Mouse (Mus musculus) cerebellum, adult 18-20 months (tissue): ENCODE data around the gene Uspl1.
A peak's percentile ranks its signal among the peaks of the same experiment; 100 is the strongest.

ENCODE experiments used
- DNase-seq, 2 experiments: peaks; one replicate each; pipeline ENCODE4 v3.0.0; 2021

Uspl1 gene

GRCm38 (mm10) chr5:149215540-149215939, 31.4 kb downstream of the Uspl1 start:
- DNase-seq: no peak

DNA sequence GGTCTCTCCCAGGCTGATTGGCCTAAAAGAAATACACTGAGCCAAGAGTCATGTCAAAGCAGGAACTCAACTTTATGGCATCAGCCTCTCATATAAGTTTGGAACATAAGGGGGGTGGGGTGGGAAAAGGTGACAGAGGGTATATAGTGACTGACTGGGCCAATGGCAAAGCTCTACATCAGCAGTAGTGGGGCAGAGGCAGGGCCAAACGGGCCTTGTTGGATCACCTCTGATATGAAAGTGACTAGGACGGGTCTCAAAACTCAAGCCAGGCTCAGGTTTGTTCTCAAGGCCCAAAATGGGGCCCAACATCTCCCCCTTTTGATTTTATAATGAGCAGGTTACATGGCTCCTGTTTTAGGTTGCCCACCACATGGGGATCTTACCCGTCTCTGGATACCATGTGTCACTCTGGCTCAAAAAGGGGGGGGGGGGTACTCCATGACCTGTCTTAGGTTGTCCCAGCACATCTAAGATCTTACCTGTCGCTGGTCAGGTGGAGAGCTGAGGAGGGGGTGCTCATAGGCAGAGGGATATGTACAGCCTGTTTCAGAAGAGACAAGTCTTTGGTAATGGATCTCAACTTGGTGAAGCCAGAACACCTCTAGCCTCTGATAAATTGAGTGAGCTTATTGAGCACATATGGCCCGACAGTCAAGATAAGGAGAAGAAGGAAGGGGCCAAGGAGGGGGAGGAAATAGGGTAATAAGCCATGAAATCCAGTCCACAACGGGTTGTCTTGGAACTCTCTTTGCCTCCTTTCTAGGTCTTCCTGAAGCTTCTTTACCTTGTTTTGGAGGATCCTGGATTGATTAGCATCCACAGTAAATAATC, 33.6 kb downstream of the Uspl1 start:
- no peak for DNase-seq

DNA sequence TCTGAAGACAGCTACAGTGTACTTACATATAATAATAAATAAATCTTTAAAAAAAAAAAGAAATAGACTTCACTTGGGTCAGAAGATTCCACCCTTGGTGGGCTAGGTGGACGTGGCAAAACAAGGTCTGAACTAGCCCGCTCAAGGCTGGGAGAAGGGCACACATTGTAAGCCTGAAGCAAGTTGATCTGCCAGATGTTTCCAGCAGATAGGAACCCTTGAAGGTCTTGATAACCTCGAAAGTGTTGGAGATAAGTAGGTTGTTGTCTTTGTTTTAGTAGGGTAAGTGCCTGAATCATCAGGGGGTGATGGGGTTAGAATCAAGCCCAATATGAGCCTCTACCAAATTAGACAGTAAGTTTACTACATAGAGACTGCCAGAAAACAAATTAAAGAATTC, 35.3 kb downstream of the Uspl1 start:
- DNase-seq: no peak

GRCm38 (mm10) chr5:149221355-149221754, 37.2 kb downstream of the Uspl1 start:
- DNase-seq: no peak

DNA sequence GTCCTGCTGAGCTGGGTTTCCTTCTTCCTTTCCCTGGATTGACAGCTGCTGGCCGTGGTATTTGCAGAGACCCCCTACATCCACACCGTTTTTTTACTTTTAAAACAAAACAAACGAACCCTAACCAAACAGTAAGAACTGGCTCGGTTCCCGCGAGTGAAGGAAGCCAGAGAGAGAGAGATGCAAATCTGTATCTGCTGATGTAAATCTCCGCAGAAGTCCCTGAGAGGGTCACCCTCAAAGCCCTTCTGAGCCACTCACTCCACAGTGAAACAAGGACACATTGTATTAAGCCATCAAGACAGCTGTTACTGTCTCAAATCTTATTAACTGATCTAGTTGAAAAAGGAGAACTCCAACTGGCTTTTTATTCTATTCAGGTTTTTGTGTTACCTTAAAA, 40.5 kb downstream of the Uspl1 start:
- DNase-seq: no peak

DNA sequence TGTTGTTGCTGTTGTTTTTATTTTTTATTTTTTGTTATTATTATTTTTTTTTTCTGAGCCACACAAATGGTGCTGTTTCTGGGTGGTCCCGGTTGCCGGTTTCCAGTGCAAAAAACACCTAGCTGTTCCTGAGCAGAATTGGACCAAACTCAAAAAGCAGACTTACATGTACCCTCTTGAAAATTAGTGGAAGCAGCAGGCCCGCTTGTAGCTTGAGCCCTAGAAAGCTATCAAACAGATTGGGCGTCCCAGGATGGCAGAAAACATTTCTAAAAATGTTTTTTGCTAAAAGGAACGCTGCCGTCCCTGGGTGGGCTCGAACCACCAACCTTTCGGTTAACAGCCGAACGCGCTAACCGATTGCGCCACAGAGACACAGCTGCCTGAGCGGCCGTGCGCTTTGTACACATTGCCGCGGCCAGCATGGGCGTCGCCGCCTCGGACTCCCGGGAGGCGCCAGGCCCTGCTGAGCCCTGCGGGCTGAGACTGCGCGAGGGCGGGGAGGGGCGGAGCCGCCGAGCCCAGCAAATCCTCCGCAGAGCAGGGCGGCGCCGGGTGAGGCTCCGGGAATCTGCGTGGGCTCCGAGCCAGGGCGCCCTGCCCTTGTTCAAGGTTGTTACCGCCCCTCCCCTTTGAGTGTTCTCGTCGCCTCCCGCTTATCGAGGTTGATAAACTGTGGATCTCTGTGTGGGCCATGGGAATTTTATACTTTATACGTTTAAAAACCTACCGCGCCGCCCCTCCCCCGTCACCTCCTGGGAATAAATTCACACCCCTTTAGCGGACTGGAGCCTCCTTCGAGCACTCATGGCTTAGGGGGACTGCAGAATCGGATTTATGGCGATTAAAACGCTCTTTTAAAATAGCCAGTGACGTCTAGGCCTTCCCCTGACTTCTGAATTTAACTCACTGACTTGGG, 44.8 kb downstream of the Uspl1 start:
- peak; percentile 88 to 93 for DNase-seq

DNA sequence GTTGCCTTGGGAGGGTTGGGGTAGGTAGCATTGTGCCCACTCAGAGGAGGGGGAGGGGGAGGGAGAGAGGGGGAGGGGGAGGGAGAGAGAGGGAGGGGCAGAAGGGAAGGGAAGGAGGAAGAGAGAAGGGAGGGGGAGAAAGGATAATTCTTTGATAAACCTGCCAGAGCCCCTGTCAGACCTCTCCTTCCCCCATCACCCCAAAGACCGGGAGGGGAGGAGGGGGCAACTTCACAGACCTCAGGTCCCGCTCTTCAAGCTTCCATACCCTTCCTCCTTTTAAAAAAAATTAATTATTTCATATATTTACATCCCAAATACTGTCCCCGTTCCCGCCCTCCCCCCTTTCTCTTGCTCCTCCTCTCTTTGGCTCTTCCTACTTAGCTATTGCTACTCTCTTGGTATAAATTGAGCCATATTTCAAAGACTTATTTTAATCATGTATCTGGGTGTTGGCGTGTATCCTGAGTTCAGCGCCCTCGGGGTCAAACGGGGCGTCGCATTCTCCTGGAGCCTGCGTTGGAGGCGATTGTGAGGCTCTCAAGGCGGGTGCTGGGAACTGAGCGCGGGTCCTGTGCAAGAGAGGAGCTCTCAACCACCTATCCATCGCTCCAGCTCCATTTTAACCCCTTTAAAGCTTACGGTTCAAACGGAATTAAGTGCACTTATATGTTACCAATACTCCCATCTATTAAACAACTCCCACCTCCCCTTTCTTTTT, 45.6 kb downstream of the Uspl1 start:
- DNase-seq: peak in 1 of 2 experiments; percentile 31

DNA sequence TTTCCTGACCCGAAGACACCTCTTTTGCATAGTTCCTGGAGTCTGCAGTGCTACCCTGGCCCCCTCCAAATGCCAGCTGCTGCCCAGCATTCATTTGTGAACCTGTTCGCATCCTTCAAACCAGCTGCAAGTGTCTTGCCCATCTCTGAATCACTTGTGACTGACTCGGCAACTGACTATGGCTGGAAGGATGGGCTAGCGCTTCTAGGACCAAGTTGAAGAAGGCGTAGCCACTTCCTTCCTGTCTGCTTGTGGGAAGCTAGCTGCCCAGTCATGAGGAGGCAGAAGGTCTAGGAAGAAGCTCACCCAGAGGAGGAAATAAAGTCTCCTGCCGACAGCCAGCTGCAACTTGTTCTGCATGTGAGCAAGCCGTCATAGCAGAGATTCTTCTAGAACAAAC, 50.9 kb downstream of the Uspl1 start:
- no peak for DNase-seq

GRCm38 (mm10) chr5:149237221-149237950, 53.2 kb downstream of the Uspl1 start:
- peak; percentile 60 to 64 for DNase-seq

DNA sequence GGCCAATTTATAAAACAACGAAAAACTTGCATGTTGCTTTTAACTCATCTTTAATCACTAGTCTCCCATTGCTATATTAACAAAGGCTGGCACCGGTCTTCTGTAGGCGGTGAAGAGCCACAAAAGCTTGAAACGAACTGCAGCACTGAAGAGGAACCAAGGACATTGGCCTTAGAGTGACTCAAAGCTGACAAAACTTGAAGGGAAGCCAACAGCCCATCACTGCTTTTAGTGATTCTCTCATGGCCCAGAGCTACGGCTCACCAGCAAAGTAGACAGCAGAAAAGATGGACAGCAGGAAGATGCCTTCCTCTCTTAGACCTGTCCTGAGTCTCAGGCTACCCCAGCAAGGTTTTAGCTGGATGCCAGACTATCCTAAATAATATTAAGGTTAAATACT, 58.3 kb downstream of the Uspl1 start:
- DNase-seq: no peak

- no peak for DNase-seq
These were observed 58.9 kb downstream of the Uspl1 start for GRCm38 (mm10) chr5:149243053-149243452.

DNA sequence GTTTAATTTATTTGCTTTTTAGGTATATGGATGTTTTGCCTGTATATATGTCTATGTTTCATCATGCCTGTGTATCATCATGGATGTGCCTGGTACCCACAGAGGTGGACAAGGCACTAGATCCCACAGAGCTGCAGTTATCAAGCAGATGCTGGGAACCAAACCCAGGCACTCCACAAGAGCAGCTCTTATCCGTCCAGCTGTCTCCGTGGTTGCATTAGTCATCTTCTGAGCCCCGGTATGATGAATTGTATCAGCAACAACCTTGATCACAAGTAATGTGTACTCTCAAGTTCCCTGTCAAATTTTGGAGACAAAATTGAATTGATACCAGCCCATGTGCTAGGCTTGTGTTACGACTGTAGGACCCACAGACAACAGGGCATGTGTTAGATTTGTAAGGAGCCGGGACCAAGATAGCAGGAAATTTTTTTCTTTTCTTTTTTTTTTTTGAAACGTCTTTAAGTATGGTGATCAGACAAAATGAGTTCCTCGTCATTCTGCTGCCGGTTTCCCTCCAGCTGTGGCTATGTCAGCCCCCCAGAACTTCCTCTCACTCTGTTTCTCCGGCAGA, 61.3 kb downstream of the Uspl1 start:
- no peak for DNase-seq

DNA sequence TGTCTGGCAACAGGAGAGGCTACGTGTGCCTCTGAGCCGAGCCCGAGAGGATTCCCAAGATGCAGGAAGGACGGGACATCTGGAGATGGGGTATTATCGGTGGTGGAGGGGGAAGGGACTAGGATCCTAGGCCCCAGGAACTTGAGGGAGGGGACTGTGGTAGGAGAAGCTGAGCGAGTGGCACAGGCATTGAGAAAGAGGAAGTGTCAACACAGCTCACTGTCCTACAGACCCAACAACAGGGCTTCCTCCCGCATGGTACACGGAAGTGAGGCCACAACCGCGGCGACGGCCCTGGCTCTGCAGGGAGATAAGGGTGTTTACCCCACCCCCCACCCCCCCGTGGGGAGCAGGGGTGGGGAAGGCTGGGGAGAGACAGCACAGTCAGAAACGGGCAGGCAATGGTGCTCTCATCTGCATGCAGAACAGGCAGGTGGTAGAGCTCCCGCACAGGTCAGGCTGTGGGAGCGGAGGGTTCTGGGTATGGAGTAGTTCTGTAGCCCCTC, 61.9 kb downstream of the Uspl1 start:
- DNase-seq: no peak

DNA sequence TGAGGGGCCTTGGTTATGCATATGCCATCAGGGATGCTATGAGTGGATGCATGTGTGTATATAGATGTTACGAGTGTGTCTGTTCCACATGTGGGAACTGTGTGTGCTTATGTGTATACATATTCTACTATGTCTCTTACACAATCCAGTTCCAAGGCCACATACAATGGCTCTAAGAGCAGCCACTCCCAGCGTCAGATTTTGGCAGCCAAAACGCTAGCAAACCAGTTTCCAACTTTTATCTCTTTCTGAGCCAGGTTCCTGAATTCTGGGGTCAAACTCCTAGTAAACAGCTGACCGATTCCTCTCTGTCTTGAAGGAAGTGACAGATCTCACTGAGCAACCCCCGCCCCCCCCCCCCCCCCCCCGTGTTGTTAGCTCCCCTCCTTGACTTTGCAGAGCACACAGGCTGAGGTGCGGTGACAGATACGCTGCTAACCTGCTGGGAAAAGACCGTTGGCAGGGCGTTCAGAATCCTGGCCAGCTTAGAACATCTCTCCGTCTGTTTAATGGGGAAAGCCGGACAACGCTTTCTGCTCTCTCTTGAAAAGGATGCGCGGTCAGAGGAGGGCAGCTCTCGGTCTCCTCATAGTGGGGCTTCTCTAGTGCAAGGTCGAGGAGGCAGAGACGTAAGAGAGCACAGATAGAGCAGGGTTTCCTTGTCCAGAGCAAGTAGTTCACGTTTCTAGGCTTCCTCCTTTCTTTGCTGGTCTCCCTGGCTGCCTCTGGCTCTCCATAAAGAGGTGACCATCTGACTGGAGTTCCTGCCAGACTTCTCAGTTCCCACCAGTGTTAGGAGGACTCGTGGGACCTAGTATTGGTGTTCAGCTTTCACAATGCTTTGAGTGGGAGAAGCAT, 63.1 kb downstream of the Uspl1 start:
- peak; percentile 37 to 45 for DNase-seq

- DNase-seq: no peak
These were observed 68.2 kb downstream of the Uspl1 start for GRCm38 (mm10) chr5:149252303-149252702.

GRCm38 (mm10) chr5:149253491-149253890, 69.3 kb downstream of the Uspl1 start:
- no peak for DNase-seq

DNA sequence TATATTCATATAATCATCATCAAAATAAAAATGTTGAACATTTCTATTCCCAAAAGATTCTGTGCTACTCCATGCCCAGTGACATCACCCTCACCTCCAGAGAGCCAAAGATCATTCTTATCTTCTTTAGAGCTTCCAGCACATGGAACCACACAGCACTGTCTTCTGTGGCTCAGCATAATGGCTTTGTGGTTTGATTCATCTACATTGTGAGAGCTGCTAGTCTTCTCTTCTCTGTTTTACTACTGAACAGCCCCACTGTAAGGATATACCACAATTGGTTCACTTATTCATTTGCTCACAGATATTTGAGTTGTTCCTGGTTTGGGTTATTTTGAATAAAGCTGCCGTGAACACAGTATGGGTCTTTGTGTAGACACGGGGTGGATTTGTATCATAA, 71.4 kb downstream of the Uspl1 start:
- DNase-seq: no peak

- DNase-seq: no peak
These were observed 73.5 kb downstream of the Uspl1 start for GRCm38 (mm10) chr5:149257518-149258281.

DNA sequence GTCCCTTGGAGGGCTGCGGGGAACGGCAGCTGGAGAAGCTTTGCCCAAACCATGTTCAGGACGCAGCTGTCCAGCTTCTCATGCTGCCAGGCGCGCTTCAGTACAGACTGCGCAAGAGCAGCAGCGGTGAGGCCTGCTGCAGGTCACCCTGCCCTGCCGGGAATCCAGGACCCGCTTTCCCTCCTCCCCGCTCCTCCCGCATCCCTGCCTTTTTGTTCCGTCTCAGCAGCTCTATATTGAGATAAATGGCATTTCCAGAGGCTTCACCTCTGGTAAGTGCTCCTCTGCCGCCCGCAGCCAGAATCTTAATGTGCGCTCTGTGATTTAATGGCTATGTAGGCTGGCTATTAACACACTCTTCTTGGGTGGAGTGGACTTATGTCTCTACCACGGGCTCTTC, 74.9 kb downstream of the Uspl1 start:
- DNase-seq: no peak

- DNase-seq: no peak
These were observed 77.3 kb downstream of the Uspl1 start for GRCm38 (mm10) chr5:149261449-149261848.
